Mouse (Mus musculus): ENCODE measurements around the gene Mtx3. TPM values are rescaled to one million over a fixed set of nuclear protein-coding genes. Genes with fewer than 3 reads are reported as not detected.
"Not testable (repeated sequence)": the region's sequence is repeated elsewhere in the genome, so short reads cannot be mapped to it uniquely, and the experiment has no call there.

Gene Mtx3
- 13.1 and 19.4 TPM in 2 replicates for polyA plus RNA-seq (2011; ENCODE audit: insufficient read length, low read depth, missing spikeins)

DNA sequence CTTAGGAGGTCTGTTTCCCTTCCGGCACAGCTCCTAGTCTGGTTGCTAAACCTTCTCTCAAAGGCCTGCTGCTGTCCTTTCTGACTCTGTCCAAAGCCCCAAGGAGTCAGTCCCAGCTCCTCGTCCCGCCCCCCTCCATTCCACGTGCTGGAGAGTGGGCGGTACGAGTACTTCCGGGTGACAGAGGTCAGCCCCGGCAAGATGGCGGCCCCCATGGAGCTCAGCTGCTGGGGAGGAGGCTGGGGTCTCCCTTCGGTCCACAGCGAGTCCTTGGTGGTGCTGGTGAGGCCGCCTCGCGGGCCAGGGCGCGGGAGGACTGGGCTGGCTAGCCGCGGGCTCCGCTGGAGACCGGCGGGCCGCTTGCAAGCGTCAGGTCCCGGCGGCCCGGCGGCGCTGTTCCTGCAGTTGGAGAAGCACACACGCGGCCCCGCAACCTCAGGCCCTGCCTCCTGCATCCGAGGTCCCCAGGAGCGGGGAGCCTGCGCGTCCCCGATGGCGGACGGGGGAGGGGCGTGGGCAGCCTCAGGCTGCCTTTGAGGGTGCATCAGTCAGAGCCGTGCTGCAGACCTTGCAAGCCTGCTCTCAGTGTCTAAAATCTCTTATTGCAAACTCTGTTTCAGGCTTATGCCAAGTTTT lies at the start of gene Mtx3:
Gene Mtx3 (plus strand): TSS at position 175 of the 636 bp plus-strand sequence.
- H3K4me1 ChIP-seq (ENCODE audit: control insufficient read depth, insufficient read depth, low read length) = no peaks in the 10 kb centered on the region
- H3K27ac ChIP-seq (ENCODE audit: insufficient read depth, low read length) = no peak within 1 kb of the TSS
- peak within 1 kb of the TSS; percentile 97 for H3K4me3 ChIP-seq (ENCODE audit: insufficient read depth, low read length)
- TF ChIP-seq POLR2A (IDR thresholded peaks at IDR 0.05; ENCODE audit: low read depth, low read length) = peak; percentile 58
- no peak for TF ChIP-seq CTCF (IDR thresholded peaks at IDR 0.05; ENCODE audit: borderline replicate concordance, insufficient read depth, low read length)

DNA sequence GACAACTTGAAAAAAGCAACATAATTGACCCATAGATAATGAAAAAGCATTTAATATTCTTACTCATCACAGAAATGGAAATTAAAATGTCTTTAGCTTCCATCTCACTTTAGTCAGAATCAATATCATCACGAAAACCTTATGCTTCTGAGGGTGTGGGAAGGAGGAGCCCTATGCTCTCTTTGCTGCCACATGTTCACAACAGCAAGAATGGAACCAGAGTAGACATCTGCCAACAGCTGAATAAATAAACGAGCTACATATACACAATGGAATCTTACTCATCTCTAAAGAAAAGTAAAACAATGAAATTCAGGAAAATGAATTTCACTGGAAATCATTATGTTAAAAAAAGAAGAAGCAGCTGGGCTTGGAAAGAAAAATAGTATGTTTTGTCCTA lies 45.7 kb upstream of the Mtx3 start:
- Histone ChIP-seq H3K27ac (ENCODE audit: insufficient read depth, low read length) (no peak overlapping the region), H3K4me1 (ENCODE audit: control insufficient read depth, insufficient read depth, low read length) (no peaks in the 10 kb centered on the region), H3K4me3 (ENCODE audit: insufficient read depth, low read length) (no peak overlapping the region)
- no peak for TF ChIP-seq CTCF (IDR thresholded peaks at IDR 0.05; ENCODE audit: borderline replicate concordance, insufficient read depth, low read length)
- no peak for TF ChIP-seq POLR2A (IDR thresholded peaks at IDR 0.05; ENCODE audit: low read depth, low read length)

DNA sequence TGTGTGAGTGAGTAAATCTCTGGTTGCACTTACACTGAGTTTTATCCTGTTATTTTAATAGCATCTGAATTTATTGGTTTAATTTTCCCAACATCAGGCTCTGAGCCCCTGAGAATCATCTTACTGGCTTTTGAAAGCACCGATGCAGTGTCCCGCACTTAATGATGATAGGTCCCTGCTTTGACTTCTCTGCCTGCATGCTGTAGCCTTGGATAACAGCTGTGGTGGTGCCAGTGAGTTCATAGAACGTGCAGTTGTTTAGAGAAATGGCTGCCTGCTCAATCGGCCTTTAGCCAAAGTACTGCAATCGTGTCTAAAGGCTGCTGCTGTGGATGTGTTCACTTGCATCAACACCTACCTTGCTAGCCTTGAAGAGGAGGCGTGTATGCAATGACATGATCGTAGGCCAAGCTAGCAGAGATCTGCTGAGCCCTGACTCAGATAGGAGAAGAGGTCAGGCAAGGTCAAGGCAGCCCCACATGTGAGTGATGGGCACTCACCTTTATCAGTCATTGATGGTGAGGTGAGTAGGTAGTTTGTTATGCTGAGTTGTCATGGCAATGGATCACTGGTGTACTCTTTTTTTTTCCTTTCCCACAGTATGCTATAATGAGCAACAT lies 45.1 kb upstream of the Mtx3 start:
- H3K4me1 ChIP-seq (ENCODE audit: control insufficient read depth, insufficient read depth, low read length) = no peaks in the 10 kb centered on the region
- no peak overlapping the region for H3K4me3 ChIP-seq (ENCODE audit: insufficient read depth, low read length)
- H3K27ac ChIP-seq (ENCODE audit: insufficient read depth, low read length) = no peak overlapping the region
- TF ChIP-seq POLR2A (IDR thresholded peaks at IDR 0.05; ENCODE audit: low read depth, low read length) = no peak
- no peak for TF ChIP-seq CTCF (IDR thresholded peaks at IDR 0.05; ENCODE audit: borderline replicate concordance, insufficient read depth, low read length)

DNA sequence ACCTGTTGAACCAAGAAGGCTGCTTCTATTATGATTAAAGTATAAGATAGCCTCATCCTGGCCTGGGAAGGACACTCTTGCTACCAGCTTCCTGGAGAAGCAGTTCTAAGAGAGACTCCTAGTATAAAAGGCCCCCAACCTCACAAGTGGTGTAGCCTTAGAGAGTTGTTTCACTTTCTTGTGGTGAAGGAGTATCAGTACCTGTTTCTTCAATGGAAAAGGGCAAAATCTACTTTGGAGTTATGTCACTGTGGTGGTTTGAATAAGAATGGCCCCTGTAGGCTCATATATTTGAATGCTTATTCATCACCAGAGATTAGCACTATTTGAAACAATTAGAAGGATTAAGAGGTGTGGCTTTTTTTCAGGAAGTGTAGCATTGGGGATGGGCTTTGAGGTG lies 37.8 kb upstream of the Mtx3 start:
- TF ChIP-seq CTCF (IDR thresholded peaks at IDR 0.05; ENCODE audit: borderline replicate concordance, insufficient read depth, low read length) (no peak), POLR2A (IDR thresholded peaks at IDR 0.05; ENCODE audit: low read depth, low read length) (no peak)
- no peak overlapping the region for H3K4me3 ChIP-seq (ENCODE audit: insufficient read depth, low read length)
- no peaks in the 10 kb centered on the region for H3K4me1 ChIP-seq (ENCODE audit: control insufficient read depth, insufficient read depth, low read length)
- no peak overlapping the region for H3K27ac ChIP-seq (ENCODE audit: insufficient read depth, low read length)

DNA sequence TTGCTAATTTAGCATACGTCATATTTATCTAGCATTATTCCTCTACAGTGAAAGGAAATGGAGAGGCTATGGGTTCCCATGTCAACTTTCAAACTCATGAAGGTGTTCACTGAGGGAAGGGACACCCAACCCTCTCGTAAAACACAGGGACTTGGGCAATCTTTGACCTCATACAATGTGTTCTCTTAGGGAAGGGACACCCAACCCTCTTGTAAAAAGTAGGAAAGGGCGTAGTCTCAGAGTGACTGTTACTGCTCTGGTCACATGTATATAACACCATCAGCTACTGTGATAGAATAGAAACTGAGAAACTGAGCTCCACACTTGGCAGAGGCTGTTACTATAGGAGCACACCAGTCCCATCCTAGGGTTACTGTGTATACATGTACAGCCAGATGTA lies 36.7 kb upstream of the Mtx3 start:
- Histone ChIP-seq H3K27ac (ENCODE audit: insufficient read depth, low read length) (no peak overlapping the region), H3K4me3 (ENCODE audit: insufficient read depth, low read length) (no peak overlapping the region), H3K4me1 (ENCODE audit: control insufficient read depth, insufficient read depth, low read length) (no peaks in the 10 kb centered on the region)
- TF ChIP-seq CTCF (IDR thresholded peaks at IDR 0.05; ENCODE audit: borderline replicate concordance, insufficient read depth, low read length) (no peak), POLR2A (IDR thresholded peaks at IDR 0.05; ENCODE audit: low read depth, low read length) (no peak)

DNA sequence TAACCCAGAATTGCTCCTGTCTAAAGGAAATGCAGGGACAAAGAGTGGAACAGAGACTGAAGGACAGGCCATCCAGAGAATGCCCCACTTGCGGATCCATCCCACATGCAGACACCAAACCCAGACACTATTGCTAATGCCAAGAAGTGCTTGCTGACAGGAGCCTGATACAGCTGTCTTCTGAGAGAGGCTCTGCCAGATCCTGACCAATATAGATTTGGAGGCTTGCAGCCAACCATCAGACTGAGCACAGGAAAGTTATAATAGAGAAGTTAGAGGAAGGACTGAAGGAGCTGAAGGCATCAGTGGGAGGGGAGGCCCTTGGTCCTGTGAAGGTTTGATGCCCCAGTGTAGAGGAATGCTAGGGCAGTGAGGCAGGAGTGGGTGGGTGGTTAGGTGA lies 34.0 kb upstream of the Mtx3 start:
- H3K27ac ChIP-seq (ENCODE audit: insufficient read depth, low read length); H3K4me3 ChIP-seq (ENCODE audit: insufficient read depth, low read length); H3K4me1 ChIP-seq (ENCODE audit: control insufficient read depth, insufficient read depth, low read length): not testable (repeated sequence)

DNA sequence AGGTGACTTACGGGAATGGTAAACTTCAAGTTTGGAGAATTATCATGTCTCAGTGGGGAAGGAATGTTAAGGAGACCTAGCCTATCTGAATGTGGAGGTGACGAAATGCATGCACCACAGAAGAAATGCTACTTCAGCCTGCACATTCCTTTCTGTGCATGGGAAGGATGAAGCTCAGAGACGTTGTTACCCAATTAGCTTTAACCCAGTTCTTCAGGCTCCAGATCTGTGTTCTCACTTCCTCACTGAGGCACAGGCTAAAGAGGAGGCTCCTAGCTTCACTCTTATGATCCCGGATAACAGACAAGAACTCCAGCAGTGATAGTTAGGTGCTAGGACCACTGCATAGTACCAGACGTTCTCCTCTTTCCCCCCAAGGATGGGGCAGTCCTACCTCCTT lies 28.2 kb upstream of the Mtx3 start:
- TF ChIP-seq POLR2A (IDR thresholded peaks at IDR 0.05; ENCODE audit: low read depth, low read length) (no peak), CTCF (IDR thresholded peaks at IDR 0.05; ENCODE audit: borderline replicate concordance, insufficient read depth, low read length) (no peak)
- no peak overlapping the region for H3K27ac ChIP-seq (ENCODE audit: insufficient read depth, low read length)
- no peak overlapping the region for H3K4me3 ChIP-seq (ENCODE audit: insufficient read depth, low read length)
- no peaks in the 10 kb centered on the region for H3K4me1 ChIP-seq (ENCODE audit: control insufficient read depth, insufficient read depth, low read length)

DNA sequence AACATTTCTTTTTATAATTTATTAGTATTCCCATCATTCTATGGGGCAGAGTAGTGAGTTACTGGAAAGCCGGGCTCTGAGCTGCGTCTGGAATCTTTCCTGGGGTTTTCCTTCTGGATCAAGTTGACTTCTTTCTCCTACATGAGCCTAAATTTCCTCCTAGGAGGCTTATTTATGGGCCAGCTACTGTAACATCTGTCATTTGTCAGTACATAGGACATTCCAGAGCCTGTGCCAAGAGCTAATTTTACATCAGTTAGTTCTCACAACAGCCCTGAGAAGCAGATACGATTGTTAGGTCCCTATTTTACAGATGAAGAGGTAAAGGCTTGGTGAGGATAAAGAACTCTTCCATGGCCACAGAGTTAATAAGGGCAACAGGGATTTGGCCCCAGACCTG lies 27.2 kb upstream of the Mtx3 start:
- Histone ChIP-seq H3K27ac (ENCODE audit: insufficient read depth, low read length) (no peak overlapping the region), H3K4me1 (ENCODE audit: control insufficient read depth, insufficient read depth, low read length) (no peaks in the 10 kb centered on the region)
- no peak for TF ChIP-seq POLR2A (IDR thresholded peaks at IDR 0.05; ENCODE audit: low read depth, low read length)
- no peak for TF ChIP-seq CTCF (IDR thresholded peaks at IDR 0.05; ENCODE audit: borderline replicate concordance, insufficient read depth, low read length)

DNA sequence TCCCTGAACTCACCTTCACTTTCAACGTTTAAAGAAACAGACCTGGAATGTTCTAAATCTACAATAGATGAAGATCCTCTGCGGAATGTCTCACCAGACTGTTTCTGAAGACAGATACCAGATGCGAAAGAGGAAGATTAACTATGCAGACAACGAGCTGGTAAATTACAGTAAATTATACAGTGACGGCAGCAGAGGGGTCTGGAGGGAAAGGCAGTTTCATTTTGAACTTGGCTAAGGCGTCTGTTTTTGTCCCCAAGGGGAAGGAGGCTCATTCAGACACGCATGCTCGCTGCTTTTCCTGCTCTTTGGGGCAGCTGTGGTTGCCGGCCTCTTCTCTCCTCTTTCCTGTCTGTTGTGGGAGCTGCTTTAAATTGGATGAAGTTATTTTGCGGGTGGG lies 15.7 kb upstream of the Mtx3 start:
- H3K27ac ChIP-seq (ENCODE audit: insufficient read depth, low read length) = no peak overlapping the region
- H3K4me3 ChIP-seq (ENCODE audit: insufficient read depth, low read length) = no peak overlapping the region
- peaks cover 2% of the 10 kb centered on the region; the same call in 1 of the 2 replicates for H3K4me1 ChIP-seq (ENCODE audit: control insufficient read depth, insufficient read depth, low read length)
- TF ChIP-seq CTCF (IDR thresholded peaks at IDR 0.05; ENCODE audit: borderline replicate concordance, insufficient read depth, low read length) = no peak
- no peak for TF ChIP-seq POLR2A (IDR thresholded peaks at IDR 0.05; ENCODE audit: low read depth, low read length)

More for the DNA sequence above, 27.2 kb upstream of the Mtx3 start:
- H3K4me3 ChIP-seq (ENCODE audit: insufficient read depth, low read length) = no peak overlapping the region

DNA sequence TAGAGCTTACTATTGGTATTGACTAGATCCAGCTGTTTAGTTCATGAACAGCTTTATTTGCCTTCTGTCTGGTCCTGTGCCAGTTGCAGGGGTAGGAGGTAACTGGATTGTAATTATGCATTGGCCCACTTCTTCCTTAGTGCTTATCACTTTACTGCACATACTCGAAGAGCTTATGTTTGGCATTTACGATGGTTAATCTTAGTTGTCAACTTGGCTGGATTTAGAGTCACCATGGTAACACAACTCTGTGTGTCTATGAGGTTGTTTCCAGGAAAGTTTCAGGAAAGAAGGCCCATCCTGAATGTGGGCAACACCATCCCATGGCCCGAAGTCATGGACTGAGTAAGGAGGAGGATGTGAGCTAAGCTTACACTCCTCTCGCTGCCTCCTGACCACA lies 11.4 kb upstream of the Mtx3 start:
- H3K4me1 ChIP-seq (ENCODE audit: control insufficient read depth, insufficient read depth, low read length) = peaks cover 2% of the 10 kb centered on the region; the same call in 1 of the 2 replicates
- no peak overlapping the region for H3K4me3 ChIP-seq (ENCODE audit: insufficient read depth, low read length)
- TF ChIP-seq POLR2A (IDR thresholded peaks at IDR 0.05; ENCODE audit: low read depth, low read length) (no peak), CTCF (IDR thresholded peaks at IDR 0.05; ENCODE audit: borderline replicate concordance, insufficient read depth, low read length) (no peak)
- no peak overlapping the region for H3K27ac ChIP-seq (ENCODE audit: insufficient read depth, low read length)

Measured in embryonic fibroblast, embryonic 13.5 days (primary cell).